Mouse (Mus musculus): ENCODE measurements around the gene Gm20917.
"Not testable (repeated sequence)": the region's sequence is repeated elsewhere in the genome, so short reads cannot be mapped to it uniquely, and the experiment has no call there.

Gm20917 gene

GRCm38 (mm10) chrY:79151022-79151421 is at the start of gene Gm20917:
Gm20917 (minus strand) TSS chrY:79151122.
- not testable (repeated sequence) for DNase-seq (ENCODE audit: low read depth, low spot score)

All from skeletal muscle tissue, adult 2 months (tissue).